Mouse (Mus musculus) brain, embryonic 14.5 days (tissue): Measurements from ENCODE around the gene Slc16a6.

Source experiments
- CTCF ChIP-seq: fragments of 200-500 bp; IDR thresholded peaks from 2 replicates; pipeline ENCODE4 v1.5.1; 2012; ENCODE audit warnings: inconsistent platforms, mild to moderate bottlenecking, moderate library complexity, borderline replicate concordance; ENCODE audit not compliant: insufficient read depth, insufficient read length; ENCODE audit errors: extremely low read depth
- POLR2A ChIP-seq: fragments of 200-500 bp; IDR thresholded peaks from 2 replicates; pipeline ENCODE4 v1.6.1; 2012; ENCODE audit warnings: mild to moderate bottlenecking, inconsistent platforms, borderline replicate concordance; ENCODE audit not compliant: poor library complexity, insufficient read depth, insufficient read length, severe bottlenecking; ENCODE audit errors: extremely low read depth

- TF ChIP-seq POLR2A (no peak), CTCF (no peak)
Observed at GRCm38 (mm10) chr11:109420567-109420962, 52.8 kb downstream of the Slc16a6 start.
